Mouse (Mus musculus) heart, adult 8-10 months (tissue): ENCODE measurements around the gene Gm11563. TPM values are rescaled to one million over a fixed set of nuclear protein-coding genes. Genes with fewer than 3 reads are reported as not detected.
"Not testable (repeated sequence)": the region's sequence is repeated elsewhere in the genome, so short reads cannot be mapped to it uniquely, and the experiment has no call there.

Experiments
- DNase-seq: peaks from one replicate; pipeline ENCODE4 v3.0.0; 2022; ENCODE audit warnings: low spot score
- total RNA-seq, 4 experiments: library from RNA; stranded (reverse); gene quantifications; 2 replicates each; pipeline ENCODE4 v1.2.4; 2022

Gm11563 gene
- total RNA-seq = not detected

DNA sequence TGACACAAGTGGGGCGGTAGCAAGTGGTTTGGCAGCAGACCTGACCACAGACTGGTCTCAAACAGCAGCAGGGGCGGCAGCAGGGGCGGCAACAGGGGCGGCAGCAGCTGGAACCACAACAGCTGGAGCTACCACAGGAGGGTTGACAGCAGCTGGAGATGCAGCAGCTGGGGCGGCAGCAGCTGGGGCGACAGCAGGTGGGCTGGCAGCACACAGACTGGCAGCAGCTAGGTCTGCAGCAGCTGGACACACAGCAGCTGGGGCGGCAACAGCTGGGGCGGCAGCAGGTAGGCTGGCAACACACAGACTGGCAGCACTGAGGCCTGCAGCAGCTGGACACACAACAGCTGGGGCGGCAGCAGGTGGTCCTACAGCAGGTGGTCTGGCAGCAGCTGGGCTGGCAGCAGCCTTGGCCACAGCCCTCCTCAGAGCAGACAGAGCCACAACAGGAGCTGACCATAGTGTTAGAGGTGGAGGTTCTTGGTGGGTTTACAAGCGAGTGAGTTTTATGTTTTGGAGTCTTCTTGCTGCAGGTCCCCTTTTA, at the start of gene Gm11563:
Gm11563 (minus strand) TSS at position 494 of the 544 bp plus-strand sequence.
- not testable (repeated sequence) for DNase-seq

DNA sequence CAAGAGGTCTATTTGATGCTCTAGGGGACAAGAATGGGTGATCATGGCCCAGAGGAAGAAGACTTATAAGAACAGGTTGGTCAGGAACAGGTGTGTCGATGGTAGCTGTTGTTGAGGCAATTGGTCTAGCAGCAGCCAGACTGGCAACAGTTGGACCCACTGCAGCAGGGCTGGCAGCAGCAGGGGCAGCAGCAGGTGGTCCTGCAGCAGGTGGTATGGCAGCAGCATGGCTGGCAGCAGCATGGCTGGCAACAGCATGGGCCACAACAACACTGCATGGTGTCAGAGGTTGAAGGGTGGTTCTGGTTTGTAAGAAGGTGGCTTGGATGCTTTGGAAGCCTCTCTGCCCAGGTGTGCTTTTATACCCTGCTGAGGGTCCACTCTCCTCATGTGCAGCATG, 31.7 kb upstream of the Gm11563 start, which contains the start of gene Gm14190:
Gm14190 (minus strand) TSS at position 278 of the 400 bp plus-strand sequence.
- DNase-seq = no peak

GRCm38 (mm10) chr11:99685235-99685634, 26.5 kb upstream of the Gm11563 start:
- DNase-seq = not testable (repeated sequence)

- no peak for DNase-seq
These were observed 24.7 kb upstream of the Gm11563 start for GRCm38 (mm10) chr11:99683481-99683880.

GRCm38 (mm10) chr11:99665860-99666259, 7.1 kb upstream of the Gm11563 start, which contains the start of gene Krtap4-6:
Krtap4-6 (minus strand) TSS chr11:99665960.
- no peak for DNase-seq

GRCm38 (mm10) chr11:99662802-99663201, 4.0 kb upstream of the Gm11563 start:
- no peak for DNase-seq

DNA sequence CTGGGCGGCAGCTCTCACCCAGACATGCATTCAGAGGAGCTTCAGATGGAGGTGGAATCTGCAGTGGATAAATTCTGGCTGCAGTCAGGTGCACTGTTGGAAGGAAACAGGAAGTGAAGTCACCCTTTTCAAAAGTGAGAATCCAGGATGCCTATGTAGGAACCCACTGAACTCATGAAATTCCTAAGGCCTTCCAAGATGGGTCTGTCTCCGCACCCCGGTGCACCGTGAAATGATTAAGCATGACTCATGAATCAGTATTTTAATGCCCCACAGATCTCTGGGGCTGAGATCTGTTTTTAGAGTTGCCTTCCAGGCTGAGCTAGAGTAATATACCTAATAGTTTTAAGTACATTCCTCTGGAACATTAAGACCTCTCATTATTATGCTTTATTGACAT, 496 bp upstream of the Gm11563 start:
- no peak for DNase-seq

- no peak for DNase-seq
These were observed 1.7 kb downstream of the Gm11563 start for GRCm38 (mm10) chr11:99657051-99657450.

DNA sequence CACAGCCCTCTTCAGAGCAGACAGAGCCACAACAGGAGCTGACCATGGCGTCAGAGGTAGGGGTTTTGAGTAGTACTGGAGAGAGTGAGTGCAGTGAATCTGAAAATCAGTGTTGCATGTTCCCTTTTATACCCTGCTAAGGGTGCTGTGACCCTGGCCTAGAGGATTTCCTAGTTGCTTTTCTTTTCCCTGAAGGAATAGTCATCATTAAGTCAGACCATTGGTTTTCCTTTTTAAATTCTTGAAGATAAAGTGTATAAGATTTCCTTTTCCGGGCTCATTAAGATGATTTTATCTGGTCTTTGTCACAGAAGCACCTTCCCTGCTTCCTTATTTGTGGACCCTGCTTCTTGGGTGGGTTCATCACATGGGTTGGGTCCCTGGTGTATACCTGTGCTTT, 8.6 kb downstream of the Gm11563 start, which contains the start of gene Gm11555:
Gm11555 (minus strand) TSS at position 101 of the 400 bp plus-strand sequence.
- no peak for DNase-seq

- DNase-seq = no peak
These were observed 12.3 kb downstream of the Gm11563 start for GRCm38 (mm10) chr11:99646444-99646843.

GRCm38 (mm10) chr11:99644351-99644750, 14.4 kb downstream of the Gm11563 start:
- DNase-seq = no peak

GRCm38 (mm10) chr11:99643635-99644139, 15.1 kb downstream of the Gm11563 start, which contains the start of gene Krtap4-7:
Krtap4-7 (minus strand) TSS chr11:99644089.
- not testable (repeated sequence) for DNase-seq

DNA sequence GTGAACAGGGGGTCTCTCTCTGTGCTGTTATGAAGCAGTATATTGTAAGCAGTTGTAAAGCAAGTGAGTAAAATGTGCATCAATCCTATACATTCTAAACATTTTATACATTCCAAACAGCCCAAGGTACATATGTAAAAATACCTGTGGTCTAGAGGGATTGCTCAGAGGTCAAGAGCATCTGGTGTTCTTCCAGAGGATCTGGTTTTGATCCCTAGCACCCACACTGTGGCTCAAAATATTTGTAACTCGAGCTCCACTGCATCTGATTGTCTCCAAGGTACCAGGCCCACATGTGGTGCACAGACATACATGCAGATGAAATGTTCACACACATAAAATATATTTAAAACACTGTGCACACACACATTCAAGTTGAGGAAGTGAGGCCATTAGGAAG, 17.8 kb downstream of the Gm11563 start:
- no peak for DNase-seq

DNA sequence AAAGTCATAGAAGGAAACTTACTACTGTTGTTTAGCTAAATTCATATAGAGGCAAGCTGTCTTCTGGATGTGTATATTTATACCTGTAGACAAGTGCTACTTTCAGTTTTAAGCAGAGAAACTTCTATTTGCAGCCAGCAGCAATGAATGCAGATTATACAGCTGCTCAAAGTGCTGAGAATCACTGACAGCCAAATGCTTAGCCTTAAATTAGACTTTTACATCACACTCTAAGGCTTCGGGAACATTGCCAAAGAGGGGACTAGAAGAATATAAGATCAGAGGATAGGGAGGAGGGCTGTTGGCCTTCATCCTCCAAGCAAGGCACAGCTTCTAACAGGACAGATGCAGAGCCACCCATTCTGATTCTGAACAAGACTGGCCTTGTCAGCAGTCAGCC, 21.7 kb downstream of the Gm11563 start:
- DNase-seq = no peak

- DNase-seq = no peak
These were observed 24.1 kb downstream of the Gm11563 start, which contains the start of gene Krtap4-2 for GRCm38 (mm10) chr11:99634653-99635134. Krtap4-2 (minus strand) TSS chr11:99635084.

DNA sequence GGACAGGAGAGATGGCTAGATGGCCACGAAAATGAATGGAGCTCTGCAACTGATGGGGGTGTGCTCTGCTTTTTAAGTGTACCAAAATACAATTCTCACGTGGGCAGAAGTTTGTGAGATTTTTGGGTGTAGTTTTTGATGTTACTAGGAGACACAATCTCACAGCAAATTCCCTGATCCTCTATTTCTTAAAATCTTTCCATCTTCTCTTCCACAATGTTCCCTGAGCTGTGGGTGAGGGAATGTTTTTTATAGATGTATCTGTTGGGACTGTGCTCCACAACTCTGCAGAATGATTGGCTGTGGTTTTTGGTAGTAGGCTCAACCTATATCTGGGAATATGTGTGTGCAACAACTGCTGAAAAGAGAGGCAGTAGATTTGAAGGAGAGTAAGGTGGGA, 25.5 kb downstream of the Gm11563 start:
- no peak for DNase-seq

- DNase-seq = no peak
These were observed 27.9 kb downstream of the Gm11563 start for GRCm38 (mm10) chr11:99630890-99631289.

DNA sequence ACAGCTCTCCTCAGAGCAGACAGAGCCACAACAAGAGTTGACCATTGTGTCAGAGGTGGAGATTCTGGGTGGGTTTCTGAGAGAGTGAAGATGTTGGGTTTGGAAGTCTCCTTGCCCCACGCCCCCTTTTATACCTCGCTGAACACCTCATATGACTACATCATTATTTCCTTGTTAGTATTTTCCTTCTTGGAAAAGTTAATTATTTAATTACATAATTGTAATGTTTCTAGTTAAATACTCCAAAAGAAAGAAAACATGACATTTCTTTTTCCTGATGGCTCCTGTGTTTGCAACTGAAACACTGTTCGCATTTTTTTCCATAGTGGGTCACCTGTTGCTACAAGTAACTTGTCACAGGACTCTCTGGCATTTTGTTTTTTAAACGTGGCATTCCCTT, 30.6 kb downstream of the Gm11563 start, which contains the start of gene Krtap4-1:
Krtap4-1 (minus strand) TSS at position 101 of the 400 bp plus-strand sequence.
- no peak for DNase-seq

DNA sequence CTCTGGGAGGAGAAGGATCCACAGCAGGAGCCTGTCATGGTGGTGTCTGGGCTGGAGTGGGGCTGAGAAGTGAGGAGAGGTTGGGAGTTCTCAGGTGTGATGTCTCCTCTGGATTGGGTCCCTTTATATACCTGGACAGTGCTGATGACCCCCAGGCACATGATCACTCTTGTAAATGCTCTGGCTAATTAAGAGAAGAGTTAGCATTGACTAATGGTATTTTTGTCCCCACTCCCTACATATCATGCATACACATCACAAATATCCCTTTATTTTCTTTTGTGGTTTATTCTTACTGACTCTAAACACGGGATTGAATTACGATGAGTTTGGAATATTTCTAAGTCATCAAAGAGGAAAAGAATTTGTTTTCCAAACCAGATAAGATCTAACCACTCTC, 38.4 kb downstream of the Gm11563 start, which contains the start of gene Gm11562:
Gm11562 (minus strand) TSS at position 101 of the 400 bp plus-strand sequence.
- no peak for DNase-seq

GRCm38 (mm10) chr11:99614796-99615363, 43.9 kb downstream of the Gm11563 start, which contains the start of gene Krtap2-4:
Krtap2-4 (minus strand) TSS chr11:99614846.
- no peak for DNase-seq

DNA sequence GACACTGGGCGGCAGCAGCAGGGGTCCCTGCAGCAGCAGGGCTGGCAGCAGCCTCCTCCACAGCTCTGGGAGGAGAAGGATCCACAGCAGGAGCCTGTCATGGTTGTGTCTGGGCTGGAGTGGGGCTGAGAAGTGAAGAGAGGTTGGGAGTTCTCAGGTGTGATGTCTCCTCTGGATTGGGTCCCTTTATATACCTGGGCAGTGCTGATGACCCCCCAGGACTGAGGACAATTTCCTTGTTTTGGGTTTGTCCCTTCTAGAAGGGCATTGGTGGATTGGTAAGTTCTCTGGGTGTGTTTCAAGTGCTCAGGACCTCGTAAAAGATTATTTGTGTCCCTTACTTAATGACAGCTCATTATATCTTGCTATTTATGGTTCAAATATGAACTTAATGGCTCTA, 48.7 kb downstream of the Gm11563 start, which contains the start of gene Gm11937:
Gm11937 (minus strand) TSS at position 101 of the 400 bp plus-strand sequence.
- not testable (repeated sequence) for DNase-seq

GRCm38 (mm10) chr11:99609126-99609525, 49.6 kb downstream of the Gm11563 start:
- no peak for DNase-seq
